Mouse (Mus musculus): ENCODE results near the gene Mon2.
"Not testable (repeated sequence)": the region's sequence is repeated elsewhere in the genome, so short reads cannot be mapped to it uniquely, and the experiment has no call there.

DNA sequence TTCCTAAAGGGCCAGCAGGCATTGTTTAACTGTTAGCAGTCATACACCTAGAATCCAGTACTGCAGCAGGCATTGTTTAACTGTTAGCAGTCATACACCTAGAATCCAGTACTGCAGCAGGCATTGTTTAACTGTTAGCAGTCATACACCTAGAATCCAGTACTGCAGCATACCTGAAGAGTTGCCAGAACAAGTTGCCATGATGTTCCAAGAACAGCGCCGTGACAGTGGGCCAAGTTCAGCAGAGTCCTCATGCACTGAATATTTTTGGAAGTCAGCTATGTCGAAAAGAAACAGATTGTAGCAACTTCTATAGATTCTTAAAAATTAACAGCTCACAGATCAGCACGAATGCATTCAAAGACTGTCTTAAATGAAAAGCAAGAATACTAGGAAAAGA is 49.6 kb downstream of the Mon2 start:
- TF ChIP-seq POLR2A (IDR thresholded peaks at IDR 0.05; ENCODE audit: borderline replicate concordance, extremely low read depth, low read depth, low read length); CTCF (IDR thresholded peaks at IDR 0.05; ENCODE audit: insufficient read depth, low read length): not testable (repeated sequence)
